Mouse (Mus musculus) lung, embryonic 16.5 days (tissue): ENCODE results near the gene Gpat2. TPM values are rescaled to one million over a fixed set of nuclear protein-coding genes. Genes with fewer than 3 reads are reported as not detected.

Experiments
- ATAC-seq: fragments of 200-750 bp; cut with Nextera tagmentation; 2 replicates; pipeline ENCODE4 v1.8.0; 2017; ENCODE audit warnings: low read depth, mild to moderate bottlenecking, moderate library complexity
- H3K27ac ChIP-seq: fragments of 300-500 bp; sonication (generic); 2 replicates; pipeline ENCODE4 v1.5.1; 2014; ENCODE audit warnings: mild to moderate bottlenecking, control low read depth, low read length
- H3K27me3 ChIP-seq: fragments of 300-500 bp; sonication (generic); 2 replicates; pipeline ENCODE4 v1.6.1; 2014; ENCODE audit warnings: low read depth, low read length, mixed read lengths; ENCODE audit not compliant: control insufficient read depth, insufficient read depth
- H3K36me3 ChIP-seq: fragments of 300-500 bp; sonication (generic); 2 replicates; pipeline ENCODE4 v1.6.1; 2014; ENCODE audit warnings: low read length; ENCODE audit not compliant: control insufficient read depth, insufficient read depth
- H3K4me1 ChIP-seq: fragments of 300-500 bp; sonication (generic); replicated peaks from 2 replicates; pipeline ENCODE4 v1.6.1; 2014; ENCODE audit warnings: low read length, mixed read lengths; ENCODE audit not compliant: control insufficient read depth, insufficient read depth
- H3K4me2 ChIP-seq: fragments of 300-500 bp; sonication (generic); 2 replicates; pipeline ENCODE4 v1.6.1; 2014; ENCODE audit warnings: low read depth, low read length, control low read depth
- H3K4me3 ChIP-seq: fragments of 300-500 bp; sonication (generic); 2 replicates; pipeline ENCODE4 v1.5.1; 2014; ENCODE audit warnings: mild to moderate bottlenecking, low read length, control low read depth
- H3K9ac ChIP-seq: fragments of 300-500 bp; sonication (generic); 2 replicates; pipeline ENCODE4 v1.6.1; 2014; ENCODE audit warnings: low read length, control low read depth
- H3K9me3 ChIP-seq: fragments of 300-500 bp; sonication (generic); 2 replicates; pipeline ENCODE4 v1.6.1; 2016; ENCODE audit warnings: low read length; ENCODE audit not compliant: control insufficient read depth
- WGBS: fragments of 180-500 bp; shearing (Covaris S2); extraction: QIAGEN DNeasy Blood & Tissue Kit; methylation state at CpG from one replicate; pipeline ENCODE4 v1.1.7; 2014; 5-methylcytosine and 5-hydroxymethylcytosine counted together
- polyA plus RNA-seq: library from polyadenylated mRNA; unstranded; fragments of >200 nt; fragmentation: Nextera tagmentation; extraction: Ambion mirVana; gene quantifications from 2 replicates; pipeline ENCODE4 v1.2.1, GENCODE M21; 2015

Gpat2 gene
- polyA plus RNA-seq, 1 experiment from 2014 or later = 0.30 TPM

DNA sequence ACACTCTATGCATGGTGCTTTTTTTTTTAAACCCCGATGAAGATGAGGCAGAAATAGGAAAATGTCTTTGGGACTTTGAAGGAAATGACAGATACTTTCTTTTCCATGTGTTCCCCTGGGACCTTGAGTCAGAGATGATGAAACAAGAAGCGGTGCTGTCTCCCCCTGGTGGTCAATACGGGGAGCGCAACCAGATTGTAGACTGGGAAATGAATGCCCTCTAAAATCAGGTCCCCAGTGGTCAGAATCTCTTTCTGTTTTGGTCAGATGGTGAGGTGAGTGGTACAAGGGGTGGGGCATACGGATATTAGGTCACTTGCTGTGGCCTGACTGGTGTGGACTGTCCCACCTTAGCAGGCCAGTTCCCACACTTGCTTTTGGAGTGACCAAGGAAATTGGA lies 28.8 kb downstream of the Gpat2 start:
- H3K4me2 ChIP-seq = no peak overlapping the region

DNA sequence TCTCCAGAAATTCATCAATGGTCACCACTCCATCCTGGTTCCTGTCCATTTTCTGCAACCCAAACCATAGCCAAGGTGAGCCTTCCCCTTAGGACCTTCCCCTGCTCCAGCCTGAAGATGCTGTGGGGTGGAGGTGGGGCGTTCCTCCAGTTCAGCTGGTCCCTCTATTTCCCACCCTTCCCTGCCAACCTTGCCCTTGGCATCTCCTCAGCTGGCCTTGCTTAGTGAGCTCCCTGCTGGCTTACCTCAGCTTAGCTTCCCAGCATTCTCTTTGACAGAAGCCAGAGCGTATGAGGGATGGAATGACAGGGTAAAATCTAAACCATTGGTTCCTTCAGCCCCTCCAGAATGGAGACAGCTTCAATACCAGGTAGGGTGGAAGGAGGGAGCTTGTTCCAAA lies 34.3 kb downstream of the Gpat2 start:
- Histone ChIP-seq H3K4me1 (no peaks in the 10 kb centered on the region), H3K4me2 (no peak overlapping the region), H3K27ac (no peak overlapping the region), H3K9ac (no peak overlapping the region), H3K36me3 (no peaks in the 10 kb centered on the region), H3K27me3 (no peaks in the 10 kb centered on the region), H3K9me3 (no peaks in the 10 kb centered on the region), H3K4me3 (no peak overlapping the region)
- no peak for ATAC-seq
- WGBS = 79% methylated on average over 2 of the region's 2 CpGs

More for the DNA sequence above, 28.8 kb downstream of the Gpat2 start:
- no peaks in the 10 kb centered on the region for H3K36me3 ChIP-seq
- no peak overlapping the region for H3K27ac ChIP-seq
- no peaks in the 10 kb centered on the region for H3K9me3 ChIP-seq
- no peak overlapping the region for H3K4me3 ChIP-seq
- no peak overlapping the region for H3K9ac ChIP-seq
- H3K4me1 ChIP-seq = peaks cover 7% of the 10 kb centered on the region
- 4% methylated on average over 5 of the region's 5 CpGs for WGBS
- ATAC-seq = no peak
- no peaks in the 10 kb centered on the region; the same call in 1 of the 2 replicates for H3K27me3 ChIP-seq

DNA sequence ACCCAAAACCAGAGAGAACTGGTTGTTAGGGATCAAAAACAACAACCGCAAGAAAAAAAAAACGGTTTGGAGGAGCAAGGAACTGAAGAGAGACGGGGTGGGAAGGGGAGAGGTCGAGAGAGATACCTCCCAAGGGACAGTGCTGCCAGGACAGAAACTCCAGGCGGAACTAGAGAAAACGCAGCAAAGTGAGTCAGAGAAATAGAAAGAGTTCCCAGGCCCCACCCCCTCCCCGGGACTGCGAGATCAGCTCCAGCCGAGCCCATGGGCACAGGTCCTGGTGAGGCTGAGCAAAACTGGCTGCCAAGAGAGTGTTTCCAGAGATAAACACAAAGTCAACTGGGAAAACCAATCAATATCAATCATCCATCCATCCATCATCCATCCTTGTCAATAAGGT lies 36.4 kb downstream of the Gpat2 start:
- ATAC-seq = no peak
- no peak overlapping the region for H3K4me3 ChIP-seq
- no peaks in the 10 kb centered on the region for H3K27me3 ChIP-seq
- WGBS = 35% methylated on average over 9 of the region's 9 CpGs
- no peak overlapping the region for H3K4me2 ChIP-seq
- no peaks in the 10 kb centered on the region for H3K9me3 ChIP-seq
- H3K27ac ChIP-seq = no peak overlapping the region
- no peaks in the 10 kb centered on the region for H3K4me1 ChIP-seq
- no peaks in the 10 kb centered on the region for H3K36me3 ChIP-seq
- H3K9ac ChIP-seq = no peak overlapping the region

DNA sequence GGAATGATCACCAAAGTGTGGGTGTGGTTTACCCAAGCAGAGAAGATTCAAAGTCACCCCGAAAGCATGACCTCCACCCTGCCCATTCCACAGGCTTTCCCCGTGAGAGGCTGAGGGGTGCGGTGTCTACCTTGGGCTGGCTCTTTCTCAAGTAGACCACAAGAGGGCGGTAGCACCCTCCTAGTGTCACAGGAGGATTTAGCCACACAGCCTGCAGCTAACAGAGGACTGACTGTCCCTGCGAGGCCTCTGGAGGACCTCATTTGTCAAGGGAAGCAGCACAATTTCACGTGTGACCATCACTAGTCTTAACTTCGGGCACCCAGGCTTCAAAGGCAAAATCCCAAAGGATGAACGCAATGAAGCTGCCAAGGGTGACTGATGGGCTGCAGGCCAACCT lies 37.3 kb downstream of the Gpat2 start:
- Histone ChIP-seq H3K36me3 (no peaks in the 10 kb centered on the region), H3K9ac (no peak overlapping the region), H3K9me3 (no peaks in the 10 kb centered on the region), H3K27me3 (no peaks in the 10 kb centered on the region), H3K4me1 (no peaks in the 10 kb centered on the region), H3K4me3 (no peak overlapping the region), H3K4me2 (no peak overlapping the region), H3K27ac (no peak overlapping the region)
- peak; percentile 87 for ATAC-seq
- WGBS = 6% methylated on average over 8 of the region's 8 CpGs

DNA sequence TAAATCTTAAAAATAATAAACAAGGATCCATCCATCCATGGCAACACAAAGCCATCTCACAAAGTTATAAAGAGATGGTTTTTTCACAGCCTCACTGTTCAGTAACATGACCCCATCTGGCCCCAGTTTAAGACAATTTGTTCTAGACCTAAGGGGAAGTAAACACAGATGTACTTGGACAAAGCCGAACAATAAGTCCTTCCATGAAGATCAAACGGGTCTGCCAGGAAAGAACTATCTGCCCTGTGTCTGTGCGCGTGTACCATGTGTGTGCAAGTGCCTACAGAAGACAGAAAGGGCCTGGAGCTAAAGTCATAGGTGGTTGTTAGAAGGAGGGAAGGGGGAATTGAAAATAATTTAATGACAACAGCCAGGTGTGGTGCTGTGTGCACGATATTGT lies 45.2 kb downstream of the Gpat2 start:
- Histone ChIP-seq H3K4me1 (no peaks in the 10 kb centered on the region), H3K4me3 (no peak overlapping the region), H3K4me2 (no peak overlapping the region), H3K27ac (no peak overlapping the region), H3K9ac (no peak overlapping the region), H3K27me3 (no peaks in the 10 kb centered on the region), H3K36me3 (no peaks in the 10 kb centered on the region), H3K9me3 (no peaks in the 10 kb centered on the region)
- 79% methylated on average over 5 of the region's 5 CpGs for WGBS
- ATAC-seq = no peak

DNA sequence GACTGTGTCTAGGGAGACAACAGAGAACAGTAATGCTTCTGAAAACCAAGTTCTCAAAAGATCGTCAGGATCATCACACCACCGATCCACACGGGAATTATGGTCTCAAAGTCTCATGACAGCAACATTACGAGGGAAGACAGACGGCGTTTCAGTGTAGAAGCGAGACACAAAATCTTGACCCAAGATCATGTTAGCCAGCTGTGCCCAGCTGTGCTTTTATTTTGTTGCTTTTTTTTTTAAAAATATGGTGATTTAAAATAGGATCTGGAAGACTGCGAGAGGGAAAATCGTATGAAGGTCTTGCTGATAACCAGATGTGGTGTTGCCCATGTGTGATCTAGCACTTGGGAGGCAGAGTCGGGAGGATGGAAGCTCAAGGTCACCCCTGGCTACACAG lies 45.7 kb downstream of the Gpat2 start:
- H3K9me3 ChIP-seq = no peaks in the 10 kb centered on the region
- no peaks in the 10 kb centered on the region for H3K27me3 ChIP-seq
- no peak overlapping the region for H3K9ac ChIP-seq
- no peak overlapping the region for H3K27ac ChIP-seq
- no peak for ATAC-seq
- no peak overlapping the region for H3K4me3 ChIP-seq
- no peaks in the 10 kb centered on the region for H3K36me3 ChIP-seq
- no peak overlapping the region for H3K4me2 ChIP-seq
- 77% methylated on average over 10 of the region's 10 CpGs for WGBS
- no peaks in the 10 kb centered on the region for H3K4me1 ChIP-seq

DNA sequence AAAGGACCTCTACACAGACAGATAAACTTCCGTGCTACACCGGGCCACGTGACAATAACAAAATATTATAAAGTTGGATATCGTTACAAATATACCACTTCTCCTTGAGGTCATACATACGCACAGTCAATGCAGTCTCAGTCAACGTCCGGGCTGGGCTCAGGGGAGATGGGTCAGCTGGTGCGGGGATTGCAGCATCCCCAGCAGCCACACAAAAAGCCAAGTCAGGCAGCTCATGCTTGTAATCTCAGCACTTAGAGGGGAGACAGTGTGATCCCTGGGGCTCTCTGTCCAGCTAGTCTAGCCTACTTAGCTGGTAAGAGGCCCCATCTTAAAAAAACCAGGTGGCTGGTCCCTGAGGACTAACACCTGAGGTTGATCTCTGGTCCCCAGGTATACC lies 46.3 kb downstream of the Gpat2 start:
- ATAC-seq = no peak
- WGBS = 81% methylated on average over 8 of the region's 8 CpGs
- H3K27me3 ChIP-seq = no peaks in the 10 kb centered on the region
- H3K9ac ChIP-seq = no peak overlapping the region
- H3K4me1 ChIP-seq = no peaks in the 10 kb centered on the region
- no peak overlapping the region for H3K27ac ChIP-seq
- H3K4me3 ChIP-seq = no peak overlapping the region
- no peaks in the 10 kb centered on the region for H3K36me3 ChIP-seq
- H3K9me3 ChIP-seq = no peaks in the 10 kb centered on the region
- H3K4me2 ChIP-seq = no peak overlapping the region

DNA sequence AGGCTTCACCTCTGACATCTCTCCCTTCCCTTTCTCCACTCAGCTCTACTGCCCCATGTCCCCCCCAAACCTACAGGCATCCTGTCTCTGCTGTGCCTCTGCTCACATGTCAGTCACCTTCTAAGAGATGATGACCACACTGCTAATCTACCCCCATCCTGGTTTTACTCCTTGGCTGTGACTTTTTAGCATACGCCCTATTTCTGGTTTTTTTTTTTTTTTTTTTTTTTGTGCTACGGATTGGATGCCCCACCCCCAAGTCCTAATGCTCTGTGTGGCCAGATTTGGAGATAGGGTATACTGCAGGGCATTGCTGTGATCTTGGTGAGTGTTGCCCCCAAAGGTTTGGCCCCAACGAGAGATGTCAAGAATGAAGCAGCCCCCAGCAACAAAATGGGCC lies 47.3 kb downstream of the Gpat2 start:
- Histone ChIP-seq H3K9ac (no peak overlapping the region), H3K4me1 (no peaks in the 10 kb centered on the region), H3K27ac (no peak overlapping the region), H3K4me2 (no peak overlapping the region), H3K27me3 (no peaks in the 10 kb centered on the region), H3K36me3 (no peaks in the 10 kb centered on the region), H3K4me3 (no peak overlapping the region), H3K9me3 (no peaks in the 10 kb centered on the region)
- ATAC-seq = no peak
- 51% methylated on average over 3 of the region's 3 CpGs for WGBS

DNA sequence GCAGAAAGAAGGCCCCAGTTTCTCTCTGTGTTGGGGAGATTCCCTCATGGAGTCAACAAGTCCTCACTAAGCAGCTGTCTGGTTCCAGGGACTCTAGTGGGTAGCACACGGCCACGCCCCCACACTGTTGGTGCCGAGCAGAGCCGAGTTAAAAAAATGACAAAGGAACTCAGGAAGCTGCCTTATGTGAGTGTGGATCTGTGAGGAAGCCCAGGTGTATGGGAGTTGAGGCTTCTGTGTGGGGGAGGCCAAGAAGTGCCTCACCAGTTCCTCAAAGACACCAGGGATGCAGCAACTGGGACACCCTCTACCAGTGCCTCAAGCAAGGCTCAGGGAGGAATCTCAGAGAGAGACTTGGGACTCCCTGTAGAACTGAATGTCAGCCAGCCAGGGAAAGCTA lies 54.2 kb downstream of the Gpat2 start:
- 55% methylated on average over 4 of the region's 4 CpGs for WGBS
- ATAC-seq = no peak
- Histone ChIP-seq H3K4me3 (no peak overlapping the region), H3K9me3 (no peaks in the 10 kb centered on the region), H3K4me2 (no peak overlapping the region), H3K27ac (no peak overlapping the region), H3K36me3 (no peaks in the 10 kb centered on the region), H3K9ac (no peak overlapping the region), H3K4me1 (peaks cover 11% of the 10 kb centered on the region), H3K27me3 (peaks cover 45% of the 10 kb centered on the region)

DNA sequence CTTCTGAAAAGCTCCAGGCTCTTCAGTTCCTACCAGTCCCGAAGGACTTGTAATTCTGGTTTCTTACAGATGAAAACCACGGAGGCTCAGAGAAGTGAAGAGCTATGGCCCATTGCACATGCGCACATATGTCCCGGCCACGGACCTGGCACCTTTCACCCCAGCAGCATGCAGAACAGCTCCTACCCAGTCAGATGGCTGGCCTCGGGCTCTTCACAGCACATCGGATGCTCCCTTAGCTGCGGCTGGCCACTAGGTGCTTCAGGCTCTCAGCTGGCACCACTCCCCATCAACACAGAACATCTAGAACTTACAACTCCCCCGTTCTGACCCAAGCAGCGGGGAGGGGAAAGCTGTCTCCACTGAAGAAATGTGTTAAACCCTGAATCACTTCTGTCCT lies 54.8 kb downstream of the Gpat2 start:
- WGBS = 60% methylated on average over 10 of the region's 10 CpGs
- H3K4me2 ChIP-seq = no peak overlapping the region
- H3K36me3 ChIP-seq = no peaks in the 10 kb centered on the region
- no peak overlapping the region for H3K4me3 ChIP-seq
- H3K4me1 ChIP-seq = peaks cover 16% of the 10 kb centered on the region
- H3K9ac ChIP-seq = no peak overlapping the region
- H3K27me3 ChIP-seq = peaks cover 45% of the 10 kb centered on the region
- no peak overlapping the region for H3K27ac ChIP-seq
- ATAC-seq = no peak
- no peaks in the 10 kb centered on the region for H3K9me3 ChIP-seq
